Mouse (Mus musculus): ENCODE measurements around the gene Eef1a2.
"Not testable (repeated sequence)": the region's sequence is repeated elsewhere in the genome, so short reads cannot be mapped to it uniquely, and the experiment has no call there.

Gene Eef1a2

GRCm38 (mm10) chr2:181156248-181157121, at the start of gene Eef1a2:
TSS of gene Eef1a2 (minus strand) at chr2:181157014.
- no peak for DNase-seq (ENCODE audit: low read depth, low spot score)

DNA sequence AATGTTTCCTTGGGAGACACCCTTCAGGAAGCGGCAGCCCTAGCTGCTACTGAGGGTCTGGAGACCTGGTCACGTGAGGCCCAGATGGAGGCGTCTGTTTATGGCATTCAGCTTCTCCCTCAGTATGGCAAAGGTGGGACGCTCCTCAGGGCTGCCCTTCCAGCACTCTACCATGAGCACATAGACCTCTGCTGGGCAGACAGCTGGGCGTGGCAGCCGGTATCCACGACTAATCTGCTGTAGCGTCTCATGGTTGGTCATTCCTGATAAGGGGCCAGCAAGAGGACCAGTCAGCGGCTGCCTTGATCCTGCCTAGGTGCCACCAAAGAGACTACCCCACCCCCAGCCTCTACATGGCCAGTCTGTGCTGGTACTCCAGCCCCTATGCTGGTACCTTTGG, 49.3 kb upstream of the Eef1a2 start:
- no peak for DNase-seq (ENCODE audit: low read depth, low spot score)

DNA sequence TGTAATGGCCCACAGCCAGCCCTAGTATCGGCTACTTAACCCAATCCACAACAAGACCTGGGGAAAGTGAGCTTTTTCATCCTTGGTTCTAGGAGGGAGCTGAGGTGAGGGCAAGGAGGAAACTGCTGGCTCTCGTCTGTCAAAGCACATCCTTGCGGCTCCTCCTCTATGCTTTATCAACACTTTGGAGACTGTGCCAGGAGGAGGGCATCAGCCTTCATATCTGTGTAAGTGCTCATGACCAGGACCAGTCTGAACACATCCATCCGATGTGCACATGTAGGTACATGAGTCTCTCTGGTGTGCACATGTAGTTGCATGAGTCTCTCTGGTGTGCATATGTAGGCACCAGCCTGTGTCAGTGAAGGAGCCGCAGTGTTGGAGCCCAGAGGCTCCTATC, 48.9 kb upstream of the Eef1a2 start:
- DNase-seq (ENCODE audit: low read depth, low spot score): no peak

GRCm38 (mm10) chr2:181202886-181203285, 46.1 kb upstream of the Eef1a2 start:
- DNase-seq (ENCODE audit: low read depth, low spot score): no peak

DNA sequence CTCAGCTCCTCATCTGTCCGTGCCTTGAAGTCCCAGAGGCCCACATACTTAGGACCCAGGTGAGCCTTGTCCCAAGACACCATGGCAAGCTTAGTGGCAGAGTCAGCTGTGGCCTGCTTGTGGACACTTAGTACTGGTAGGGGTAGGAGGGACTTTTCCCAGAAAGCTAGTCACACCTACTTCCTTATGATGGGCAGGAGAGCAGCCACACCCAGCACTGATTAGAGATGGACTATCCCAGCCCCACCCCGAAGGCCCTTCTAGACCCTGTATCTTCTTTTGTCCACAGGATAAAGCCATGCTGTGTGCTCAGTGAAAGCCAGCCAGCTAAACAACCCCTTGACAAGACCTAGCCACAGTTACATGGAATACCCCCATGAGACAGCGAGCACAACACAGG, 45.6 kb upstream of the Eef1a2 start, which contains the start of gene Ptk6:
Ptk6 (minus strand) TSS at position 368 of the 400 bp plus-strand sequence.
- DNase-seq (ENCODE audit: low read depth, low spot score): no peak

GRCm38 (mm10) chr2:181201606-181202005, 44.8 kb upstream of the Eef1a2 start:
- no peak for DNase-seq (ENCODE audit: low read depth, low spot score)

DNA sequence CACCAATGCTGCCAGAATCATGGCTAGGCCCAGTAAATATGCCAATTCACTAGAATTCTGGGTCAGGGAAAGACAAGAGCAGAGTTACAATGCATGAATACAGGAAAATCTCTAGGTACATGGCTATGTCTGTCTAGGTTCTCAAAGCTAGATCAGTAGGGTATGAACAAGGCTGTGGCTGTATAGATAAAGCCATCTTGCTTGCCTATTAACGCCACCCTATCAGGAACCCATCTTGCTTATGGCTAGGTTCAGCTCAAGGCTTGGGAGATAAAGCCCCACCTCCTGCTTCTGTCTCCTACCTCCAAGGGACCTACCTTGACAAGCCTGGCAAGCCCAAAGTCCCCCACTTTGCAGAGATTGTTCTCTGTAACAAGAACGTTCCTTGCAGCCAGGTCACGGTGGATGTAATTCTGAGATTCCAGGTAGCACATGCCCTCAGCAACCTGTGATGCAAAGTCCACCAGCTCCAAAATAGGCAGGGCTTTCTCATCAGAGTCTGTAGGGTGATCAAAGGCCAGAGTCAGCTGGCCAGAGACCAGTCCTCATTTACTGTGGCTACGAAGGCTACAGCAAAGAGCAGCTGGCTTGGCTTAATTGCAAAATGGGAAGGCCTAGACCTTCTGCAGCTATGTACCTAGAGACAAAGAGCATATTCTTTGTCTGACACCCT, 40.0 kb upstream of the Eef1a2 start:
- no peak for DNase-seq (ENCODE audit: low read depth, low spot score)

- DNase-seq (ENCODE audit: low read depth, low spot score): peak; percentile 84
Measured at GRCm38 (mm10) chr2:181193044-181193443, 36.2 kb upstream of the Eef1a2 start.

DNA sequence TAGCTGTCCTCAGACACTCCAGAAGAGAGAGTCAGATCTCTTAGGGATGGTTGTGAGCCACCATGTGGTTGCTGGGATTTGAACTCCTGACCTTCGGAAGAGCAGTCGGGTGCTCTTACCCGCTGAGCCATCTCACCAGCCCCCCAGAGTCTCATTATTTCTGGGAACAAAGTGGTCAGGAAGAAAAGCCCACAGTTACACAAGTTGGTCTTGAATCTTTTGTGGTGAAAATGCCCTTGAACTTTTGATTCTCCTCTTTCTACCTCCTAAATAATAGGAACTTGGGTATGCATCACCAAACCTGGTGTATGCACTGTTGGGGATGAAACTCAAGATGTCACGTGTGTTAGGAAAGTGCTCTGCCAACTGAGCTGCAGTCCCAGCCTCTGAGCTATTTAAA, 35.1 kb upstream of the Eef1a2 start:
- peak; percentile 43 for DNase-seq (ENCODE audit: low read depth, low spot score)

GRCm38 (mm10) chr2:181191385-181191784, 34.6 kb upstream of the Eef1a2 start:
- not testable (repeated sequence) for DNase-seq (ENCODE audit: low read depth, low spot score)

DNA sequence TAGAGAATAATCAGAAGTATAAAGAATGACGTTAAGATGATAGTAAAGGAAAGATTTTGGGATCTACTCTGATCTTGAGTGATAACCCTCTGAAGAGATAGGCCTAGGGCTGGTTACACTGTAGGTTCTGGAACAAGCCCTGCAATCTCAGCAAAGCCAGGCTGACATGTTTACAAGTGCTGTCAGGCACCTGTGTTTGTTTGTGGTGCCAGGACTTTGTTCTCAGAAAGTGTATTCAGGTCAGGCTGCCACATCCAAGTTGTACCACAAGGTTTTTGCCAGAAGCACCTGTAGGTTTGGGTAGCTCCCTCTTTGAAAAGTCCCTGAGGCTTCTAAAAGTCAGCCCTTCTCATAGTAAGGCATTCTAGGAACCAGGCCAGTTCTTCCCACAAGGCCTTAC, 32.5 kb upstream of the Eef1a2 start:
- DNase-seq (ENCODE audit: low read depth, low spot score): no peak

DNA sequence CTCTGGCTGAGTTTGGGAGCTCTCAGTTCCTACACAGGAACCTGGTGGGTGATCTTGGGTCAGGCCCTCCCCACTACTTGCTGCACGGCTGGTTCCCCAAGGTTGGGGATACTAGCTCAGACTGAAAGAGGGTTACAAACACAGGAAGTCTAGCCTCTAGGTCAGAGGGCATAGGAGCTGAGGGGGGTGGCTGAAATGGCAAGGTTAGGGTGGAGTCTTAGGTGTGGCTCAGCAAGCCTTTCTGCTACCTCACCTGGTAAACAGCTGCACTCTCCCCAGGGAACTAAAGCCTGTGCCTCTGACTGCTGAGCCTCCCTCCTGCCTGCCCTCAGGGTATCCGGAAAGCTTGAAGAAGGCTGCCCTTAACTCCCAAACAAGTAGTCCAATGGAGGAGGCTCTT, 31.9 kb upstream of the Eef1a2 start:
- DNase-seq (ENCODE audit: low read depth, low spot score): peak; percentile 85

- DNase-seq (ENCODE audit: low read depth, low spot score): peak; percentile 98
Measured at GRCm38 (mm10) chr2:181187121-181188000, 30.5 kb upstream of the Eef1a2 start, which contains the start of gene Ppdpf. TSS of gene Ppdpf (plus strand) at chr2:181187247.

GRCm38 (mm10) chr2:181186635-181187034, 29.8 kb upstream of the Eef1a2 start:
- DNase-seq (ENCODE audit: low read depth, low spot score): peak; percentile 90

DNA sequence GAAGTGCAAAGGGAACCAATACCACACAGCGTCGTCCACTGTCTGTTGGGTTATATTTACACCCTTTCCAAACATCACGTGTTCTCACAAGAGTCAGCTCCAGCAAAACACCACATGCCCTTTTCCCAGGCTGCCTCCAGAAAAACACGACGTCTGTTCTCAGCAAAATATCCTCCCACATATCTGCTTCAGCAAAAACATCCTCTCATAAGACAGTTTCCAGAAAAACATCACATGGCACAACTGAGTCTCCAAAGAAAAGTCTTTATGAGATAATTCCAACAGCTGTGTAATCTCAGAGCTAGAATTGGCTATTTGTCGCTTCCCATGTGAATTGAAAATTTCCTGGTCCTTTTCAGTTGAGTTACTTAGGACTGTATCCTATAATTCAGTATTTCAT, 24.1 kb upstream of the Eef1a2 start:
- DNase-seq (ENCODE audit: low read depth, low spot score): no peak

- DNase-seq (ENCODE audit: low read depth, low spot score): no peak
Measured at GRCm38 (mm10) chr2:181178471-181178870, 21.7 kb upstream of the Eef1a2 start.

GRCm38 (mm10) chr2:181178015-181178414, 21.2 kb upstream of the Eef1a2 start:
- DNase-seq (ENCODE audit: low read depth, low spot score): no peak

DNA sequence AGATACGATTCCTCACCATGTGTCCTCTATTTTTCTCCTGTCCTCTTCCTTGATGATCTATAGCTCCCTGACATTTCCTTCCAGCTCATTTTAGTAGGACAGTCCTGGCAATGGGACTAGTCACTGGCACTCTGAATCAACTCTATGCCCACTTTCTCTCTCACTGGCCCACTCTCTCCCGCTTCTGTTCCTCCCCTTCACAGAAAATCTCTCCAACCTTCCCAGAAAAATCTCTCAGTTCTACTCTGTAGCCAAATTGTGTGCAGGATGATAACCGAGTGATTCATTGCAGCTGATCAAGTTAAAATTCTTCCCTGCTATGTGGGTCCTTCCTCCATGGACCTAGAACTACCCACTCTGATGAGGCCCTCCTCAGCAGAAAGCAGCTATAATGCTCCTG, 17.8 kb upstream of the Eef1a2 start:
- no peak for DNase-seq (ENCODE audit: low read depth, low spot score)

DNA sequence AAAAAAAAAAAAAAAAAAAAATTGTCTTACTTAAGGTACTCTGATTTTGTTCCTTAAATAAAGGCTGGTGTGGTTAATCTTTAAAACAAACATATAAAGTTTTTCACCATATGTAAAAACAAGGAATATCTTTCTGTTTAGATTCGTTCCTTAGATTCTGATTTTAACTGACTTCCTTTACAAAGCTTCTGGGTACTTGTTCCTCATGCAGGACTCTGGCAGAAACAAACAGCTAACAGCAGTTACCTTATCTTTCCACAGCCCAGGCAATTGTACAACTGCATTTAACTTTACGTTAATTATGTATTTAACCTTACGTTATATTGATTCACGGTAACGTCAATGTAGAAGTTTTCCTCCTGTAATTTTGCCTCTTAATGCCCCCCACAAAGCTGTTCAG, 9.7 kb upstream of the Eef1a2 start:
- no peak for DNase-seq (ENCODE audit: low read depth, low spot score)

DNA sequence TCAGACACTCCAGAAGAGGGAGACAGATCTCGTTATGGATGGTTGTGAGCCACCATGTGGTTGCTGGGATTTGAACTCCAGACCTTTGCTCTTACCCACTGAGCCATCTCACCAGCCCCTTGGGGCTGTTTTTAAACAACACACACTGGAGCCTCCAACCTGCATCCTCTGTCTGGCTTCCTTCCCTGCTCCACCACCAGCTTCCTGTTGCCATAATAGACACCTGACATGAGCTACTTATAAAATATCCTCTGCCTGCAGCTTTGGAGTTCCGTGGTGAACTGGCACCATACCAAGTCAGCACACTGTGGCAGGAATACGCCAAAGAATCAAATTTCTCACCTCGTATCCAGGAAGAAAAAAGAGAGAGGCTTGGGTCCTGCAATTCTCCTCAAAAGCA, 4.0 kb upstream of the Eef1a2 start:
- DNase-seq (ENCODE audit: low read depth, low spot score): no peak

DNA sequence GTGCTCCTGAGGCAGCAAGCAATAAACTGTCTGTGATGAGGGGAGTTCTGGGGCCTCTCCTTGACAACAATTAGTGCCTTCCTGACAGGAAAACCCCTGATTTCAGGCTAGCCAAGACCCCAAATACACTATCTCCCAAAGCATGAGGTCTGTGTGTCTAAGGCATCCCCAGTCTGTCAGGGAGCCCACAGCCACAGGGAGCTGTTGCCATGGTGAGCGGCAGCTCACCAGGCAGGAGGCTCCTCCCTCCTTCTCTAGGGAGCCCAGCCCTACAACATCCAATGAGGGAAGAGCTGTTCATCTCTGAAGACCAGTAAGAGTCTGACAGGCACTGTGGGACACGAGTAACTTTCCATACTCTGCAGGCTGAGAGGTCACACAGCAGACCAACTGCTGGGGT, 3.0 kb upstream of the Eef1a2 start:
- DNase-seq (ENCODE audit: low read depth, low spot score): no peak

GRCm38 (mm10) chr2:181159091-181159514, 2.3 kb upstream of the Eef1a2 start:
- peak; percentile 18 for DNase-seq (ENCODE audit: low read depth, low spot score)
